18 mouse cellular contexts compared by ENCODE assay signal in the genomic region with DNA sequence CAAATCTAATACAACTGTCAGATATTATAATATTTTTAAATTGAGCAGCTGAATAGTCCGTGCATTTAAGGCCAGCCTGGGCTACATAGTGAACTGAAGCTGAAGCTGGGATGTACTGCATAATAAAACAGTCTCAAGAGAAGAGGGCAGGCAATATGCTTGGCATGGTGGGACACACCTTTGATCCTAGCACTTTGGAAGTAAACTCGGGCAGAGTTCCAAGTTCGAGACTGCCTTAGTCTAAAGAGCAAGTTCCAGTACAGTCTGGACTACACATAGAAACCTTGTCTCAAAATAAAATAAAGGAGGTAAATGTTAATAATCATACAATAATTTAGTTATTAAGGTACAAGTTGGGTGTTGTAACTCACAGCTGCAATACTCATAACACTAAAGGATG.
"Had no signal": no experiment of that assay in that cellular context is flagged by ENCODE, and none has a peak within 500 bp of the region (broad histone marks: within the 10 kb centered on the region; RNA-seq: fewer than 3 reads in every experiment).

No protein-coding gene starts in this region.

- H3K27ac ChIP-seq: midbrain, embryonic 10.5 days; midbrain, embryonic 12.5 days; neural tube, embryonic 13.5 days; neural tube, embryonic 15.5 days had no signal

- H3K4me1 ChIP-seq: midbrain, embryonic 10.5 days; midbrain, embryonic 12.5 days; neural tube, embryonic 13.5 days had no signal

- H3K4me2 ChIP-seq: lung, embryonic 14.5 days; midbrain, embryonic 12.5 days; neural tube, embryonic 13.5 days; neural tube, embryonic 15.5 days had no signal

- H3K4me3 ChIP-seq: midbrain, embryonic 10.5 days; midbrain, embryonic 12.5 days; myocyte; neural tube, embryonic 13.5 days; neural tube, embryonic 15.5 days had no signal

- H3K9me3 ChIP-seq: neural tube, embryonic 15.5 days had no signal

- ATAC-seq: midbrain, embryonic 16.5 days had no signal

- H3K9ac ChIP-seq: lung, embryonic 14.5 days; midbrain, embryonic 12.5 days; neural tube, embryonic 13.5 days; neural tube, embryonic 15.5 days had no signal

- H3K27me3 ChIP-seq: midbrain, embryonic 12.5 days; neural tube, embryonic 13.5 days; neural tube, embryonic 15.5 days had no signal

- DNase-seq: lung, embryonic 14.5 days; lung, postnatal 10 days; lung, postnatal 4 days; midbrain, embryonic 14.5 days; retina, postnatal 1 day; right cerebral cortex, adult 18-20 months; right cerebral cortex, postnatal 25 days; right cerebral cortex, postnatal 4 days; spleen, adult 18-20 months; thymus, adult 18-20 months; thymus, postnatal 14 days; thymus, postnatal 36 days had no signal
